Mouse (Mus musculus): ENCODE results near the gene Nup85.

Nup85 gene

DNA sequence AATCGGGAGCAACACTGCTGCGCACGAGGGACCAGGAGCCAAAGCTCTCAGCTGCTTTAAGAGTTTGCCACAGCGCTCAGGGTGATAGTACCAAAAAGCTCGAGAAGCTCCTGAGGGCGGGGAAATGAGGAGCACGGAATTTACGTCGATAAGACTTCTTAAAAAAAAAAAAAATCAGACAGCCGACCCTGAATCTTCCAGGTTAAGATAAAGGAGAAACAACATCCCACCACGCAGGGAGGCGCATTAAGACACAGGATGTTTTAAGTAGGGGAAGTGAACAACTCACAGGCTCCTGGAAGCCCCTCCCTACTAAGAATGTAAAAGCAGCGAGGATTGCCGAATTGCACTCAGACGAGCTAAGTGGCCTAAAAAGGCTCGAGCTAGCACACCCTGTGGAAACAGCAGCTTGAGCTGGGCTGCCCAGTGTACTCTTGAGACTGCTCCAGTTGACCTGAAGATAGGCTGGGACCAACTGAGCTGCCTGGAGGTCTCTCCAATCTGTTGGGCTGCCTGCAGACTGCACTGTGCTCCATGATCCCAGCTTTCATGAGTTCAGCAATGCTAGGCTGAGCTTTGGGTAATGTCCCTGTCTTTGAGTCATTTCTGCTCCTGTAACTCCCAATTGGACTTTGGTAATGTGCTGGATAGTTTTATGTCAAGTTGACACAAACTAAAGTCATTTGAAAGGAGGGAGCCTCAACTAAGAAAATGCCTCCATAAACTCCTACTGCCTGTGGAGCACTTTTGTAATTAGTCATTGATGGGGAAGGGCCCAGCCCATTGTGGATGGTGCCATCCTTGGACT is 49.1 kb downstream of the Nup85 start:
- peak; percentile 66 for DNase-seq (ENCODE audit: low read depth)

DNA sequence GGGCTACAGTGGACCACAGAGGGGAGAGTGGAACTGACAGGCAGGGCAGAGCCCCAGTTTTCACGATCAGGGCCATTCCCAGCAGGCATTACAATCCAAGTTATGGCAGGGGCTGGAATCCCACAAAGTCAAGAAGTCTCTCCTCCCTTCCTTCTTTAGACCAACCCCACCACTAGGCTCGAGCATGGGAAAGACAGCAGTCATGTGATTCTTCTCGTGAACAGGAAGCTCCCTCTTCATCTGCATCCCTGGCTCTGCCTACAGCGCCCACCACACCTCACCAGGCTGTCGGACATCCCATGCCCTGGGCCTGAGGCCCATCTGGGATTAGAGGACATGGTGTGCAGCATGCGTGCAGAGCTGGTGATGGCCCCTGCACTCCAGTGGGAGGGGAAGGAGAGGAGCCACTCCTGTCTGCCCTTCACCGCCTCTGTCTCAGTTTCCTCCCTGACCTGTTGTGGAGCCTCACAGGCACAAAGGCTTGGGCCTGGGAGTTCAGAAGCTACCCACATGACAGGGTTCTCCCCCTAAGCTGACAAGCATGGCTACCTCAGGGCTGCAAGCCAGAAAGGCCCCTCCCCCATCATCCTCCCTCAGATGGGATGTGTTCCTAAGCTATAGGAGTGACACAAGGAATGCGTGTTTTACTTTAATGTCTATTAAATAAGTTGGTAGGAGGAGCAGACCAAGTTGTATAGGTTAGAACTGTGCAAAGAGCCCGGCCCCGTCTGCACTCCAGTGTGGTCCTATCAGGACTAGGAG is 50.3 kb downstream of the Nup85 start:
- DNase-seq (ENCODE audit: low read depth): no peak

DNA sequence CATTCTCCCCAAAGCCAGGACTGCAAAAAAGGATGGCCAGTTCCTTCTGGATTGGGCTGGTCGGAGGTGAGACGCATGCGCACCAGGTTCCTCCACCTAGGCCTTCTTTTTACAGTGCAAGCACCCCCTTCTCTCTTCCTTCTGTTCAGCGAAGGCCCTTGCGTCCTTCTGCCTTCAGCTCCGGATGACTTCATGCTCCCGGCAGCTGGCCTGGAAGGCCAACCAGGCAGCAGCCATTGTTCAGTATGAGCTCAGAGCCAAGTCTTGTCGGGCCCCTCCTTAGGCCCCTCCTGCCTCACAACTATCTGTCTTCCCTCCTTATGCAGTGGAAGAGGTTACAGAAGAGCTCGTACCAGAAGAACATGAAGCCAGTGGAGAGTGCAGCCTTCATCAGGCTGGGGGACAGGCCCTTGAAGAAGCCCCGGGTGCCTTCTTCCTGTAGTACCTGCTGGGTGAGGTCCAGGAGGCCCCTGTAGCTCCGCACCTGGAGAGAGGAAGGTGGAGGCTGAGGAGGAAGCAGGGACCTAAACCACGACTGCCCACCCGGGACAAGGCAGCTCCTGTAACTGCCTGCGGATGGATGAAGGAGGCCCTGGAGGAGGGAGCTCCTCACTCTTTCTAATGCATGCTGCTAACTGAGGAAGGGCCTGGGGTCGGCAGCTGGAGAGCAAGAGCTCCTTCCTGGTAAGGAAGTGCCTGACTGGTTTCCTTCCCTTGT is 51.0 kb downstream of the Nup85 start:
- no peak for DNase-seq (ENCODE audit: low read depth)

DNA sequence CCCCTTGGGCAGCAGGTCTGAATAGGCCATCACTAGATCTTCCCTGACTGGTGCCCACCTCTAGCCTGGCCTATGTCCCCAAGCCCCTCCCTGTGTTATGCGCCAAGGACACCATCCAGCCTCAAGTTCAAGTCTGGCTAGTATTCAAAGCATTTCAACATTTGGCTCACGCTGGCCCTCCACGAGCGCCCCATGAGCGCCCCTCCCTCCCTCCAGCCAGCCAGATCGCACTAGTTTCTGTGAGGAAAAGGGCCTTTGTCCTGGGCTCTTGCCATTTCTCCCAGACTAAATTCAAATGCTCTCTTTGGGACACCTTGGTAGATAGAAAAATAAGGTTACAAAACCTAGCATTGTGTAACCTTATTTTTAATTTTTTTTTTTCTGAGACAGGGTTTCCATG is 51.6 kb downstream of the Nup85 start:
- no peak for DNase-seq (ENCODE audit: low read depth)

DNA sequence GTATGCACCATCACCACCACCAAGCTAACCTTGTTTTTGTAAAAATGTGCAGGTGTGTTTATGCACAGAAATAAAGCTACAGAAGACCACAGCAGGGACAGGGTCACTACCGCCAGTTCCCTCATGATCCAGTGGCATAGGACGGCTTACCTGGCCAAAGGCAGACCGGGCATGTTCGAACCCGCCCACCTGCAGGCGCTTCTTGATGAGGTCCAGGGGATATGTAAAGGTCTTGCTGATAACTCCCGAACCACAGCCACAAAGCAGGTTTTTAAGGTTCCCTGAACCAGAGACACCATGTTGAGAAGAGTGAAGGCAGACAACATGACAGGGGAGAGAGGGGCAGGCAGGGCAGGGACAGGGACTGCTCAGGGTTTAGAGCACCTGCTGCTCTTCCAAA is 52.1 kb downstream of the Nup85 start:
- DNase-seq (ENCODE audit: low read depth): no peak

DNA sequence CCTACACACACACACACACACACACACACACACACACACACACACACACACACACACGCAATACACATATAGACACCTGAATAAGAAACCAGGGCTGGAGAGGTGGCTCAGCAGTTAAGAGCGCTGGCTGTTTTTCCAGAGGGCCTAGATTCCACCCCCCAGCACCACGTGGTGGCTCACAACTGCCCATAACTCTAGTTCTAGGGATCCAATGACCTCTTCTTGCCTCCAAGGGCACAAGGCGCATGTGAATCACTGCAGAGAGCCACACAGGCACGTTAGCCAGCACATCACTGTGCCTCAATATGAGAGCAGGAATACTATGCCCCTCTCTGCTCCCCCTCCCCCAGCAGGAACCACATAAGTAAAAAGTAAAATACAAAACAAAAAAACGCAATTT is 52.7 kb downstream of the Nup85 start:
- DNase-seq (ENCODE audit: low read depth): no peak

DNA sequence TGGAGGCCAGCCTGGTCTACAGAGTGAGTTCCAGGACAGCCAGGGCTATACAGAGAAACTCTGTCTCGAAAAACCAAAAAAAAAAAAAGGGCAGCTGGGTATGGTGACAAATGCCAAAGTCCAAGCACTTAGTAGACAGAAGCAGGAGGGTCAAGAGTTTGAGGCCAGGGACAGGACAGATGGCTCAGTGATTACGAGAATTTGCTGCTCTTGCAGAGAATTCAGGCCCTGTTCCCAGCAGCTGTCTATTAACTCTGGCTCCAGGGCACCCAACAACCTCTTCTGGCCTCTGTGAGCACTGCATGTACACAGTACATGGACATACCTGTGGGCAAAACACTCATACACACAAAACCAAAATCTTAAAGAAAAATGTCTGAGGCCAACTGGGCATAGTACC is 53.8 kb downstream of the Nup85 start:
- DNase-seq (ENCODE audit: low read depth): no peak

DNA sequence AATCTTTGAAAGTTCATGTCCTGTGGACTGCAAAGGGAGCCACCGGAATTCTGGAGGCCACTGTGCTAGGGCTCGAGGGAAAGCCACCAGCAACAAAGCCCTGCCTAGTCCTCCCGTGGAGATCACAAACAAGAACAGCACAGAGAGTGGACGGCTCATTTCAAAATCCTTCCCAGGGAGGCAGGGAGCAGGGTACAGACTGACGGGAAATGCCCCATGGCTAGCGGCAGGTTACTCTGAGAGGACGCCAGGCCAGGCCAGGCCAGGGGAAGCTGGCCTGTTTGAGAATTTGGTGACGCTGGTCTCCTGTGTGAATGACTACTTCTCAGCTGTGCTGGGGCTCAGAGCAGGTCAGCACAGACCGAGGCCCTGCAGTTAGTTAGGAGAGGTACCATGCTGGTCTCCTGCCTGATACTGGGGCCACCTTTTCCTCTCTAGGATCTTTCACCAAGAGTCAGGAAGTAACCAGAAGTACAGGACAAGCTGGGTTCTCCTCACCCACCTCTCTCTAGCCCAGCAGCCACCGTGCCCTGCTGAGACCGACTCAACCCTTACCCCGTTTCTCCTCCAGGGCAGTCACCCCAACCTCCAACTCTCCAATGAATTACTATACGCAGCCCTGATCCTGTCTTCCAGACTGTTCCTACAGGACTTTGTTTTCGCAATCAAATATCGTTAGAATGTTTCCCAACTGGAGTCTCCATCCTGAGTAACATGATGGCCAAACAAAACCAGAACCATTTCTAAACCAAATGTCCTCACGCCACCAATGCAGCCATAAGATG is 54.7 kb downstream of the Nup85 start:
- DNase-seq (ENCODE audit: low read depth): no peak

DNA sequence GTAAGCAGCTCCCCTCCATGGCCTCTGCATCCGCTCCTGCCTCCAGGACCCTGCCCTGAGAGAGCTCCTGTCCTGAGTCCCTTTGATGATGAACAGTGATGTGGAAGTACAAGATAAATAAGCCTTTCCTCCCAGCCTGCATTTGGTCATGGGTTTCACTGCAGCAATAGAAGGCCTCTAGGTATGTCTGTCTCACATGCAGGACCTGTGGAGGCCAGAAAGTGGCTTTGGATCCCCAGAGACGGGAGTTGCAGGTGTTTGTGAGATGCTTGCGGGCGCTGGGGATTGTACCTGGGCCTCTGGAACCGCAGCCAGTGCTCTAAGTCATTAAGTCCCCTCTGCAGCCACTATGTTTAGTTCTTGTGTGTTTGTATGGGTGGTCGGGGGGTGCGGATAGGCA is 55.7 kb downstream of the Nup85 start:
- no peak for DNase-seq (ENCODE audit: low read depth)

DNA sequence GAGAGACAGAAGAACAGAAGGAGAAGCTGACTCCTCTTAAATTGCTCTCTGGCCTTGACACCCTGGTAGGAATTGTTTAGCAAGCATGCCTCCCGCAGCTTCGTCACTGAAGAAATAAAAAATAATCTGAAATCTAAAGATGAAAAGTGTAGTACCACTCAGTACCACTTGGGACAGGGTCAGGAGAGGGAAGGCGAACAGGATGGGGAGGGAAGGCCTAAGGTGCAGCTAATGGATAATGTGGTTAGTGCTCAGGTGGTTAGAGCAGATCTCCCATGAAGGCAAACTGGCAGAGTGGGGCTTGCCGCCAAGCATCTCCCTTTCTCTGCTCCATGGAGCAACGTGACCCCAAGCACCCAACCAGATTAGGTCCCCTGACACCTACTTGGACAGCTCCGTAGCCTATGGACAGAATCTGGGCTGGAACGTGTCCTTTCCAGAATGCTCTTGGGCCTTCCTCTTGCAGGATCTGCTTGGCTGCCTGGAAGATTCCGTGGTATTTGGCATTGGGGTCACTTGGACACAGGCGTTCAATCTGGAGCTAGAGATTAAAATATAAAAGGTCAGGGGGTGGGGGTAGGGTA is 59.3 kb downstream of the Nup85 start:
- DNase-seq (ENCODE audit: low read depth): peak; percentile 55

DNA sequence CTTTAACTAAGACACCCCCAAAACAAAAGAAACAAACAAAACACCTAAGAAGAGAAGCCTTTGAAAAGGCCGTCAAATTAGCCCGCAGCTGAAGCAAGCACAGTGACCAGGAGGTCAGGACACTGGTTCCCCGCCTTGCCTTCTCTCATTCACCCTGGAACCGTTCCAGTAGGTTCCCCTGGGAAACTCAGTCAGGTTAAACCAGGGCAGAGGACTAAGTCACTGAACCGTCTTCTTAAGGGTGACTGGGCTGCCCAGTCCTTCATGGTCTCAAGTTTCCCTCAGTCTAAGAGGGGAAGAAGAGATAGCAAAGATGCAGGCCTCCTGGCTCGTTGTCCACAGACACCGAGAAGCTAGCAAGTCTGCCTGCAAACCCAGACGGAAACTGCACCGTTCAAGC is 61.6 kb downstream of the Nup85 start:
- DNase-seq (ENCODE audit: low read depth): no peak

DNA sequence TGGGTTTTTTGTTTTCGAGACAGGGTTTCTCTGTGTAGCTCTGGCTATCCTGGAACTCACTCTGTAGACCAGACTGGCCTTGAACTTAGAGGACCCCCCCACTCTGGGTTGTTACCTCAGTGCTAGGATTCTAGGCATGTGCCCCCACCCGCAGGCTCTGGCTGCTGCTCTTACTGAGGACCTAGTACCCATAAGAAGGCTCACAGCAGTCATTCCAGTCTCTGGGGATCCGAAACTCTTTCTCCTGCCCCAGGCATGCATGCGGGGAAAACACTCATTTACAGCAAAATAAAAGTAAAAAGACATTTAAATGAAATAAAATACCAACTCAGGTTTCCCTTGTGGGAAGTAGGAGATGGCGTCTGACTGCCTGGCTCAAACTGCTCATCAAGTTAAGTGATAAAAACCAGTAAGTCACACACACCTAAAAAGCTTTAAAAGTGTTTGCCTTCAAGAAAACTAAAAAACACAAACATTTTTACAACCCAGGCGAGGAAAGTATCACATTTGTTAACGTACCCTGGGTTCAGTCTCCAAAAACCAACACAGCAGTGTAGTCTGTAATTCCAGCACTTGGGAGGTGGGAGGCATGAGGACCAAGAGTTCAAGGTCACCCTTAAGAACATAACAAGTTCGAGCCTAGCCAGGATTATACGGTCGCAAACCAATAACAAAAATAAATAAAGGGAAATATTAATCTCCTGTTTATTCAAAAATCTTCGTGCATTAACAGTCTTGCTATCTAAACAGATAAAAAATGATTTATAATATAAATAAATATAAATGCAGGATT is 62.8 kb downstream of the Nup85 start:
- no peak for DNase-seq (ENCODE audit: low read depth)

DNA sequence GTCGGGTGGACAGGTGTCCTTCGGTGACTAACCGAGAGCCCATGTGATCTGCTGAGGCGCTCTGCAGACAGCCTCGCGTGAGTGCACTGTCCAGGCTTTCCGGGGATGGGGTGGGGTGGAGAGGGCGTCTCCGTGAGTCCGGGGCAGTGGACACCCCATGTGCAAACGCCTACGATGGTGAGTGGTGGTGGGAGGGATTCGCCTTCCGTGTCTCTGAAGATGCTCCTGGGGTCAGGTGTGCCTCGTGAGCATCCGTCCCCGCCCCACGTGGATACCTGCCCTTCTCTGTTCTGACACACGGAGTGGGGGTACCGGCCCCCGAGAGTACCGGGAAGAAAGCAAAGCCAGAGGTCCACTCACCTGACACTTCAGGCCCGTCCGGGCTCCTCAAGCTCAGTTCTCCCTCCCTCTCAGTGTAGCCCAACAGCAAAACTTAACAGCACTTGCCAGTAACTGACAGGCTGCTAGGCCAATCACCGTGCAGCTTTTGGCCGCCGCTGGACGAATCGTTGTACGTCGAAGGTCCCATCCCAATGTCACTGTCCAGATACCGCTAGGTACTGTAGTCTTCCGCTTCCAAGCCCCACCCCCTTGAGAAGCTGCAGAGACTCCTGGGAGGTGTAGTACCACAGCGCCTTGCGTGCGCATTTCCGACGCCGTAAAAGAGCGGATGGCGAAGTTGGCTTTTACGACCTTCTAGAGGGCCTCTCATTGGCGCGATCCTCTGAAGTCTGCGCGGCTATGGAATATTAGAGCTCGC is 63.7 kb downstream of the Nup85 start, which contains the start of gene Slc25a19:
Gene Slc25a19, minus strand, starts transcription at position 591 of the 760 bp plus-strand sequence.
- peak; percentile 100 for DNase-seq (ENCODE audit: low read depth)

DNA sequence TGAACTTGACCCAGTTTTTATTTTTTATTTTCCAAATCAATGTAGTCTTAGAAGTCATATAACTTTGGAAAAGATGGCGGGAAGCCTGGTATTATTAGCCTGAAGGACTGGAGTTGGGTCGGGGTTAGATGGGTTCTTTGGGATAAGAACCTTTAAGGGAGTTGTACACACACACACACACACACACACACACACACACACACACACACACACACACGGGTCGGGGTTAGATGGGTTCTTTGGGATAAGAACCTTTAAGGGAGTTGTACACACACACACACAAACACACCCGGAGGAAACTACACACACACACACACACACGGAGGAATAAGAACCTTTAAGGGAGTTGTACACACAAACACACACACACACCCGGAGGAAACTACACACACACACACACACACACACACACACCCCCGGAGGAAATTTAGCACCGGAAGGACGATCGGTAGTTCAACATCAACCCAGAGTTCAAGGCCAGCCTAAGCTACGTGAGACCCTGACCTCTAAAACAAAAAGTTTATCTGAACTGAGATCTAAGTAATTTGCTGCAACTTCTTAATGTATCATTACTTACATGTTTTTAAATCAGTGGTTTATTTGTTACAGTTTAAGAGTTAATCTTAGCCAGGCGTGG is 64.3 kb downstream of the Nup85 start:
- no peak for DNase-seq (ENCODE audit: low read depth)

DNA sequence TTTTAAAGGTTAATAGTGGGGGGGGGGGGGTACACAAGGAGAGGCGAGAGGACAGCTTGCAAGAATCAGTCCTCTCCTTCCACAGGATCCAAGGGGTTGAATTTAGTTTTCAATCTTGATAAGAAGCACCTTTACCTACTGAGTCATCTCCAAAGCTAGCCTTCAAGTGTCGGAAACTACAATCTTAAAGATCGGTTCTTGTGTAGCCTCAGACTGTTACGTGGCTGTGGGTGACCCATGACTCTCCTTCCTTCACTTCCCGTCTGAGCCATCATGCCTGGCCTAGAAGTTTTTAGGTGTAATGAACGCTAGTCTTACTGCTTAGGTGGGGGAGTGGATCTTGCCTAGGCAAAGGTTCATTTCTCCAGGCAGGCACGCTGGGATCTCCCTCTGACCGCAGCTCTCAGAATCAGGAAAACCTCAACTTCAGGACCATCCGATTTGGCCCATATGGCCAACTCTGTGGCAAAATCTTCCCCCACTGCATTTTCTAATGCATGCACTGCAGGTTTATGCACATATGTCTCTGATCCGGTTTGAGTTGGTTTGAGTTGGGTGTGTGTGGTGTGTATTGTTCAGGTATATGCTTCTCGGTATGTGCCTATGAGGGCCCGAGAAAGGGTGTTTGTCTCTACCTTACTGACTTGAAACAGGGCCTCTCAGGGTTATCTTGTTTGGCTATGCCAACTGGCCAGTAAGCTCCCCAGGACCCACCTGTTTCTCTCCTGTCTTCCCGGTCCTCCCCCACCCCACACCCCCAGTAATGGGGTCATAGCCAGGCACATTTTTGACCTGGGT is 65.7 kb downstream of the Nup85 start:
- no peak for DNase-seq (ENCODE audit: low read depth)

DNA sequence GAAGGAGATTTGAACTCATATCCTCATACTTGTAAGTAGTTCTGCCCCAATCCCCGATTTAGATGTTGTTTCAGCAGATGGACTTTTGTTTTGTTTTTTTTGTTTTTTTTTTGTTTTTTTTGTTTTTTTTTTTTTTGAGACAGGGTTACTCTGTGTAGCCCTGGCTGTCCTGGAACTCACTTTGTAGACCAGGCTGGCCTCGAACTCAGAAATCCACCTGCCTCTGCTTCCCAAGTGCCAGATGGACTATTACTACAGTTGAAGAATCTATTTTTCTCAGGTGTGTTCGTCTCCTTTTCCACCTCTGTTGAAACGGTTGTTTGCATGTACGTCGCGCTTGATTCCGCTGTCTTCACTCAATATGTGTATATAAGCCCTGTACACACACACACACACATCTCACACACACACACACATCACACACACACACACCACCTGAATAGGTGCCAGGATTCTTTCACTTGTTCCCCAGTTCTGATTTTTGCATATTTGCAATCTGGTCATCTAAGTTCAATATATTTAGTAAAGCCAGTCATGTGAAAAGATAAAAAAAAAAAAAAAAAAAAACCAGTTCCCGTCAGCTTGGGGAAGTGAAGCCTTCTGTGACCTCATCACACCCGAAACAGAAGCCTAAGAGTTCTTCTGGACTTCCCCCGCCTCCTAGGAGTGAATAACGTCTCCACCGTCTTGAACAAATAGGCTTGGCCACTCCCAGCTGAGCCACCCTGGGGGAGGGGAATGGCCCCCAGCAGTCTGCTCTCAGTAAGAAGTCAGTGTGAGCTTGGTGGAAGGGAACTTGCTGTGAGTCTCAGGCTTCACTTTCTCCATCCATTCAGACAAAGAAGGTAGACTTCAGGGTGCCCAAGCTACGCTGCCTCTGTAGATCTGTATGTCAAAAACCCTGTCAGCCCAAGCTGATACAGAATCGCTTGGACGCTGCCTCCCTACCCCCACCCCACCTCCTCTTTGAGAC is 66.6 kb downstream of the Nup85 start:
- DNase-seq (ENCODE audit: low read depth): peak; percentile 84

DNA sequence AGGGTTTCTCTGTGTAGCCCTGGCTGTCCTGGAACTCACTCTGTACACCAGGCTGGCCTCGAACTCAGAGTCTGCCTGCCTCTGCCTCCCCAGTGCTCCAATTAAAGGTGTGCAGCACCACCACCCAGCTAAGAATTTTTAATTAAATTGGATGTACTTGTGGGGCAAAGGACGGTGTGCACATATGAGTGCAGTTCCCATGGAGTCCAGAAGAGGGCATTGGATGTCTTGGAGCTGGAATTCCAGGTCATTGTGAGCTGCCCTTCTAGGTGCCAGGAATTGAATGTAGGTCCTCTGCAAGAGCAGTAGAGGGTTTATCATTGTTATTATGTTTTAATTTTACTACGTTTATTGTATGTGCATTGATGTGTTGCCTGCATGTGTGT is 67.3 kb downstream of the Nup85 start:
- peak; percentile 77 for DNase-seq (ENCODE audit: low read depth)

DNA sequence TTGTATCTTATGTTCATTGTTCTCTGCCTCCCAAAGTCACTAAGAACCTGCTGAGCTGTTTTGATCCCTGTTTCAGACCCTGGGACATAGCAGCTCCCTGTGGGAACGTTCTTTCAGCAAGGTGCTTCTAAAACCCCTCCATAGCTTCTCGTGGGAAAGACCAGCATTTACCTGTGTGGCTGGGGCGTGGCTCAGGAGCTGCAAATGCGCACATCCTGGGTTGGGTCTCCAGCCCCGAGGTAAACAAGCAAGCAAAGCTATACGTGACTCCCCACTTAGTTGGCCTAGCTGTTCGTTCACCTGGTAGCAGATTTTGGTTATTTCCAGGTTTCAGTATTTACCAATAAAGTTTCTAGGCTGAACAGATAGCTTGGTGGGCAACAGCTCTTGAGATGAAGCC is 68.0 kb downstream of the Nup85 start:
- DNase-seq (ENCODE audit: low read depth): no peak

Data from NIH3T3 (cell line).